Mouse (Mus musculus) right cerebral cortex, postnatal 4 days (tissue): ENCODE data around the gene Gm4214.
"Not testable (repeated sequence)": the region's sequence is repeated elsewhere in the genome, so short reads cannot be mapped to it uniquely, and the experiment has no call there.

Experiments
- DNase-seq: peaks from one replicate; pipeline ENCODE4 v3.0.0-alpha.2; 2022

The Gm4214 gene

GRCm38 (mm10) chr7:22984573-22984972 lies at the start of gene Gm4214:
Gene Gm4214, minus strand, starts transcription at chr7:22984673.
- not testable (repeated sequence) for DNase-seq

GRCm38 (mm10) chr7:23019823-23020222 lies 35.4 kb upstream of the Gm4214 start, which contains the start of gene Gm4216:
Gene Gm4216, minus strand, starts transcription at chr7:23019923.
- not testable (repeated sequence) for DNase-seq
